Mouse (Mus musculus) embryonic facial prominence, embryonic 14.5 days (tissue): ENCODE measurements around the gene Vmn2r18. TPM values are rescaled to one million over a fixed set of nuclear protein-coding genes. Genes with fewer than 3 reads are reported as not detected.

Experiments
- ATAC-seq: fragments of 200-750 bp; cut with Nextera tagmentation; 2 replicates; pipeline ENCODE4 v1.8.0; 2017; ENCODE audit warnings: low read depth, moderate number of reproducible peaks, moderate TSS enrichment
- DNase-seq: peaks from one replicate; pipeline ENCODE4 v3.0.0-alpha.2; 2015; ENCODE audit warnings: low spot score
- H3K27ac ChIP-seq: fragments of 300-500 bp; sonication (generic); replicated peaks from 2 replicates; pipeline ENCODE4 v1.5.1; 2014; ENCODE audit warnings: low read depth, mild to moderate bottlenecking, low read length, moderate library complexity
- H3K27me3 ChIP-seq: fragments of 300-500 bp; sonication (generic); replicated peaks from 2 replicates; pipeline ENCODE4 v1.6.1; 2014; ENCODE audit warnings: low read length; ENCODE audit not compliant: control insufficient read depth, insufficient read depth
- H3K36me3 ChIP-seq: fragments of 300-500 bp; sonication (generic); 2 replicates; pipeline ENCODE4 v1.6.1; 2014; ENCODE audit warnings: low read length, mixed read lengths; ENCODE audit not compliant: control insufficient read depth, insufficient read depth
- H3K4me1 ChIP-seq: fragments of 300-500 bp; sonication (generic); 2 replicates; pipeline ENCODE4 v1.6.1; 2014; ENCODE audit warnings: antibody characterized with exemption, low read length; ENCODE audit not compliant: control insufficient read depth, insufficient read depth
- H3K4me2 ChIP-seq: fragments of 300-500 bp; sonication (generic); 2 replicates; pipeline ENCODE4 v1.6.1; 2014; ENCODE audit warnings: low read depth, mild to moderate bottlenecking, low read length, moderate library complexity, mixed read lengths
- H3K4me3 ChIP-seq: fragments of 300-500 bp; sonication (generic); 2 replicates; pipeline ENCODE4 v1.5.1; 2014; ENCODE audit warnings: low read depth, mild to moderate bottlenecking, low read length
- H3K9ac ChIP-seq: fragments of 300-500 bp; sonication (generic); 2 replicates; pipeline ENCODE4 v1.6.1; 2014; ENCODE audit warnings: low read depth, mild to moderate bottlenecking, low read length, moderate library complexity, mixed read lengths
- H3K9me3 ChIP-seq: fragments of 300-500 bp; sonication (generic); 2 replicates; pipeline ENCODE4 v1.6.1; 2016; ENCODE audit warnings: low read length; ENCODE audit not compliant: control insufficient read depth
- WGBS: fragments of 180-500 bp; shearing (Covaris S2); extraction: QIAGEN DNeasy Blood & Tissue Kit; methylation state at CpG from one replicate; pipeline ENCODE4 v1.1.7; 2014; 5-methylcytosine and 5-hydroxymethylcytosine counted together
- polyA plus RNA-seq: library from polyadenylated mRNA; unstranded; fragments of >200 nt; fragmentation: Nextera tagmentation; extraction: Ambion mirVana; gene quantifications from 2 replicates; pipeline ENCODE4 v1.2.1, GENCODE M21; 2014

The Vmn2r18 gene
- 0.10 TPM in 1 of 2 replicates, not detected in the other for polyA plus RNA-seq

GRCm38 (mm10) chr5:151605921-151606320 lies at the start of gene Vmn2r18:
TSS of gene Vmn2r18 (minus strand) at chr5:151606021.
- H3K36me3 ChIP-seq, result no peaks in the 10 kb centered on the region
- H3K27me3 ChIP-seq, result no peaks in the 10 kb centered on the region
- no peaks in the 10 kb centered on the region for H3K4me1 ChIP-seq
- H3K4me3 ChIP-seq, result no peak within 1 kb of the TSS
- no peak for DNase-seq
- H3K9me3 ChIP-seq, result no peaks in the 10 kb centered on the region
- H3K9ac ChIP-seq, result no peak within 1 kb of the TSS
- no peak within 1 kb of the TSS for H3K27ac ChIP-seq
- WGBS, result 80% methylated on average over 3 of the region's 3 CpGs
- no peak within 1 kb of the TSS for H3K4me2 ChIP-seq
- ATAC-seq, result no peak

GRCm38 (mm10) chr5:151651411-151651784 lies 45.6 kb upstream of the Vmn2r18 start:
- Histone ChIP-seq H3K9me3 (no peaks in the 10 kb centered on the region), H3K4me3 (peak overlapping the region; percentile 64), H3K4me1 (no peaks in the 10 kb centered on the region), H3K9ac (no peak overlapping the region), H3K27ac (peak overlapping the region; percentile 84), H3K4me2 (peak overlapping the region; percentile 55), H3K36me3 (peaks cover 31% of the 10 kb centered on the region), H3K27me3 (no peaks in the 10 kb centered on the region)
- ATAC-seq, result no peak
- DNase-seq, result no peak
- WGBS, result 65% methylated on average over 3 of the region's 3 CpGs

- peak within 1 kb of the TSS; percentile 55 for H3K4me2 ChIP-seq
- DNase-seq, result peak; percentile 97
- H3K9ac ChIP-seq, result peak within 1 kb of the TSS; percentile 74
- no peaks in the 10 kb centered on the region for H3K4me1 ChIP-seq
- under 1% methylated on average over 42 of the region's 42 CpGs for WGBS
- no peaks in the 10 kb centered on the region for H3K27me3 ChIP-seq
- peak; percentile 99 for ATAC-seq
- H3K4me3 ChIP-seq, result peak within 1 kb of the TSS; percentile 64
- H3K27ac ChIP-seq, result peak within 1 kb of the TSS; percentile 84
- H3K9me3 ChIP-seq, result no peaks in the 10 kb centered on the region
- peaks cover 37% of the 10 kb centered on the region for H3K36me3 ChIP-seq
These were observed 45.0 kb upstream of the Vmn2r18 start, which contains the start of gene Rfc3 for GRCm38 (mm10) chr5:151650700-151651410. TSS of gene Rfc3 (minus strand) at chr5:151651242.

- H3K36me3 ChIP-seq, result peaks cover 95% of the 10 kb centered on the region
- H3K4me3 ChIP-seq, result no peak overlapping the region
- no peaks in the 10 kb centered on the region for H3K4me1 ChIP-seq
- H3K9ac ChIP-seq, result no peak overlapping the region
- H3K27me3 ChIP-seq, result no peaks in the 10 kb centered on the region
- 0 out of 2 replicates have a peak, but pooled peaks cover 3% of the 10 kb centered on the region for H3K9me3 ChIP-seq
- H3K4me2 ChIP-seq, result no peak overlapping the region
- 94% methylated on average over 7 of the region's 7 CpGs for WGBS
- ATAC-seq, result no peak
- no peak for DNase-seq
- no peak overlapping the region for H3K27ac ChIP-seq
These were observed 39.0 kb upstream of the Vmn2r18 start for GRCm38 (mm10) chr5:151644845-151645244.

- WGBS, result 92% methylated on average over 5 of the region's 5 CpGs
- no peak for ATAC-seq
These were observed 37.0 kb upstream of the Vmn2r18 start for GRCm38 (mm10) chr5:151642867-151643266.

GRCm38 (mm10) chr5:151642102-151642501 lies 36.3 kb upstream of the Vmn2r18 start:
- WGBS, result 88% methylated on average over 1 of the region's 1 CpGs
- Histone ChIP-seq H3K9ac (no peak overlapping the region), H3K4me3 (no peak overlapping the region), H3K4me1 (no peaks in the 10 kb centered on the region), H3K36me3 (peaks cover 71% of the 10 kb centered on the region), H3K9me3 (0 out of 2 replicates have a peak, but pooled peaks cover 3% of the 10 kb centered on the region), H3K27me3 (no peaks in the 10 kb centered on the region), H3K4me2 (no peak overlapping the region), H3K27ac (no peak overlapping the region)
- ATAC-seq (no peak), DNase-seq (no peak)

More at GRCm38 (mm10) chr5:151642867-151643266, 37.0 kb upstream of the Vmn2r18 start:
- H3K4me2 ChIP-seq, result no peak overlapping the region
- DNase-seq, result no peak
- H3K36me3 ChIP-seq, result peaks cover 79% of the 10 kb centered on the region
- no peak overlapping the region for H3K9ac ChIP-seq
- H3K4me3 ChIP-seq, result no peak overlapping the region
- no peaks in the 10 kb centered on the region for H3K27me3 ChIP-seq
- H3K4me1 ChIP-seq, result no peaks in the 10 kb centered on the region
- 0 out of 2 replicates have a peak, but pooled peaks cover 3% of the 10 kb centered on the region for H3K9me3 ChIP-seq
- H3K27ac ChIP-seq, result no peak overlapping the region

- no peak overlapping the region for H3K27ac ChIP-seq
- no peak overlapping the region for H3K9ac ChIP-seq
- DNase-seq (no peak), ATAC-seq (no peak)
- WGBS, result 52% methylated on average over 1 of the region's 1 CpGs
- no peaks in the 10 kb centered on the region for H3K27me3 ChIP-seq
- no peaks in the 10 kb centered on the region for H3K4me1 ChIP-seq
- no peak overlapping the region for H3K4me2 ChIP-seq
- H3K9me3 ChIP-seq, result no peaks in the 10 kb centered on the region
- no peak overlapping the region for H3K4me3 ChIP-seq
- no peaks in the 10 kb centered on the region for H3K36me3 ChIP-seq
These were observed 4.1 kb downstream of the Vmn2r18 start for GRCm38 (mm10) chr5:151601696-151602095.
